Comparison of ENCODE assay signal across 8 mouse cellular contexts in the genomic region with DNA sequence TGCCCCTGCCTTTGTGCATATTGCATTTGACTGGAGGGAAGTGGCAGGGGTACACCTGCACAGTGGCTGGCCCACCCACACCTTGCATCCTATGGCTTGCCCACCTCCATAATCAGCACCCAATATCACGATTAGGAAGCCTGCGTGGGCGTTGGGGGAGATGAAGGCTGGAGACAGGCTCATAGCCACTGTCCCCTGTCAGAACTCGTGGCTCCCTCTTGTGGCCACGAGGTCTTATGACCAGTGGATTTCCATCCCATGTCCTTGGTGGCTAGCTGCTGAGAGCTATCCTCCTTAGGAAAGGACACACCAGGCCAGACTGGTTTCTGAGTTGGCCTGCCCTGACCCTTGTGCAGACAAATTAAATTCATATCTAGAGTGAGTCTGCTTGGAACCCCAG.
DNase-seq lines count a peak whose midpoint lies in the region; ATAC-seq and TF ChIP-seq lines count a peak whose summit lies in the region.

No protein-coding gene starts in this region.

- DNase-seq in brain, adult 2 months (ENCODE audit: low read depth, low spot score) = peak; percentile 93
- peak; percentile 78 to 81 for DNase-seq in heart, postnatal 10 days
- peak; percentile 74 for DNase-seq in kidney, postnatal 14 days
- DNase-seq in lung, adult 18-20 months = peak; percentile 43 to 46
- DNase-seq in thymus, postnatal 25 days = peak; percentile 41

- H3K4me3 ChIP-seq in E14TG2a.4 (replicated peaks; ENCODE audit: low read length) = no peak overlapping the region
- no peak overlapping the region for H3K4me3 ChIP-seq in olfactory bulb, adult 2 months (ENCODE audit: insufficient read depth, low read depth, low read length)

- H3K36me3 ChIP-seq in E14TG2a.4 (ENCODE audit: insufficient read depth, low read length) = no peaks in the 10 kb centered on the region

- ATAC-seq in erythroid progenitor cell, adult 5-6 weeks (replicated peaks; ENCODE audit: low FRiP score, poor library complexity, severe bottlenecking) = 0 out of 2 replicates have a peak, but pooled peaks have one; percentile 48

- H3K9me3 ChIP-seq in E14TG2a.4 (ENCODE audit: low read length) = no peaks in the 10 kb centered on the region

- peaks cover 29% of the 10 kb centered on the region for H3K27me3 ChIP-seq in E14TG2a.4 (ENCODE audit: insufficient read depth, low read length)

- peaks cover 11% of the 10 kb centered on the region for H3K4me1 ChIP-seq in E14TG2a.4 (replicated peaks; ENCODE audit: low read depth, low read length)
- H3K4me1 ChIP-seq in olfactory bulb, adult 2 months (ENCODE audit: control insufficient read depth, insufficient read depth, low read length) = peaks cover 16% of the 10 kb centered on the region

- WGBS in olfactory bulb, adult 2 months = 1% methylated on average over 5 of the region's 5 CpGs

- peak; percentile 62 for TF ChIP-seq CTCF in E14TG2a.4 (conservative IDR thresholded peaks at IDR 0.05; ENCODE audit: low read length)
- peak; percentile 76 for TF ChIP-seq CTCF in olfactory bulb, adult 2 months (IDR thresholded peaks at IDR 0.05; ENCODE audit: insufficient read depth, low read depth, low read length)

- H3K27ac ChIP-seq in olfactory bulb, adult 2 months (ENCODE audit: insufficient read depth, low read depth, low read length) = no peak overlapping the region

- TF ChIP-seq POLR2A in olfactory bulb, adult 2 months (IDR thresholded peaks at IDR 0.05; ENCODE audit: insufficient read depth, low read depth, low read length) = no peak

- intact Hi-C loops in heart, postnatal 10 days (cut with DNase I) = loop anchor here (1.0 to 5.0 kb wide), 3 partner anchors 36 to 256 kb away; no protein-coding TSS in a partner anchor

Comparison
In these comparisons a context has a peak if more than half of its experiments do, and no peak if none do; other contexts are left out.
1. DNase-seq: peak in every context shown above with its lines; median percentile 93 in brain, adult 2 months; 80 in heart, postnatal 10 days; 74 in kidney, postnatal 14 days; 44 in lung, adult 18-20 months; 41 in thymus, postnatal 25 days.